Mouse (Mus musculus) cerebellum, postnatal 25 days (tissue): Measurements from ENCODE around the gene Ddx4.
A peak's percentile ranks its signal among the peaks of the same experiment; 100 is the strongest.
"Not testable (repeated sequence)": the region's sequence is repeated elsewhere in the genome, so short reads cannot be mapped to it uniquely, and the experiment has no call there.

Experiments
- DNase-seq, 2 experiments: peaks; one replicate each; pipeline ENCODE4 v3.0.0; 2021; ENCODE audit warnings: mixed read lengths in 2 of 2

The Ddx4 gene

DNA sequence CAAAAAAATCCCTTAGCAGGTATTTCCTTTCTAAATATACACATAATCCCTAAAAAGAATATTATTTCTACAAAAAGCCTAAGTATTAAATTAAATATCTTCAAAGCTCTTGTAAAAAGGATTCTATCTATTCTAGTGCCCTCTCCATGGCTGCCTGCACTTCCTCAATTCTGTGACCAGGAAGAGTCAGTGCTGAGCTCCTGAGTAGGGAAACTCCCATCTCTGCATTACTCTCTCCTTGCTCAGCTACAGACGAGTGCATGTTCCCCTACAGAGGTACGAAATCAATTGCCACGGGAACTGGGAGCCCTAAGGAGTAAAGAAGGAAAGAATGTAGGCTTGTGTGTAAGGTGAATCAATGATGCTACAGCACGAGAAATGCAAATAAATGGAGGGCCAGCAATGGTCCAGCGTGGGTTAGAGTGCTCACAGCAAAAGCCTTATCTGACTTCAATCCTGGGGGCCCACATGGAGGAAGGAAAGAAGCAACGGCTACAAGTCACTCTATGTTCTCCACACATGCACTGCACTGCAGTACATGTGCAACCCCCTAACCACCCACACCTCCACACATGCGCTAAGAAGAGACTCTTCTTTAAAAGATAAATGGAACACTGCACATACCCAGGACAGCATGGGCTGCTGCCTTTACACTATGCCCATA lies 17.0 kb downstream of the Ddx4 start:
- no peak for DNase-seq

DNA sequence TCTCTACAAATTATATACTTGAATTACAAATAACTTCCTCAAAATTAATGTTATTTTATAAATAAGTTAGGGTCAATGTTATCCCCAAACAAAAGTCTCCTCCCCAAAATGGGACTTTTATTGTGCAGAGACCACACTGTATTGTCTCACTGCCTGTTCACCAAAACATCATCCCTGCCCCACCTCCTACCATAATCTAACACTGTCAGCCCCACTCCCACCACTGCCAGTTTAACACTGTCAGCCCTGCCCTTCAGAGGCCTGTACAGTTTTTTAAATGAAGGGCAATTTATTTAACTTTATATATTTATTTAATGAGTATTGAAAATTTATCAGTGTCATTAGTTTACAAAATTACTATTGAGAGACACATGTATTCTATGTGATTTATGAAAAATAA lies 26.7 kb downstream of the Ddx4 start:
- no peak for DNase-seq

DNA sequence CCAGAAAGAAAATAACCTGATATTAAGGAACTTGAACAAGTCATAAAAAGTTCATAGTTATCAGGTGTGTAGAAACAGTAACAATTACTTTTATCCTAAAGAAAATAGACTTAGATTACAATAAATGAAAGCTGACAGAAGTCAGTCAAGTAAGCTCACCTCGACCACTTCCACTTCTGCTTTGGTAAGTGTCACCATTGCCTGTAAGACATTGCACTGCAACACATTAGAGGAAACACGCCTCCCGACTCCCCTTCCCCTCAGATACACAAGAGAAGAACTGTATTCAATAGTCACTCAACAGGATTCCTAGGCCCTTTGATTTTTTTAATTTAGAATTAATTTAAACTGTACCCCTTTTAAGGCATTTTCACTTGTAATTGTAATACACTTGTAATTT lies 27.7 kb downstream of the Ddx4 start:
- DNase-seq, result no peak

DNA sequence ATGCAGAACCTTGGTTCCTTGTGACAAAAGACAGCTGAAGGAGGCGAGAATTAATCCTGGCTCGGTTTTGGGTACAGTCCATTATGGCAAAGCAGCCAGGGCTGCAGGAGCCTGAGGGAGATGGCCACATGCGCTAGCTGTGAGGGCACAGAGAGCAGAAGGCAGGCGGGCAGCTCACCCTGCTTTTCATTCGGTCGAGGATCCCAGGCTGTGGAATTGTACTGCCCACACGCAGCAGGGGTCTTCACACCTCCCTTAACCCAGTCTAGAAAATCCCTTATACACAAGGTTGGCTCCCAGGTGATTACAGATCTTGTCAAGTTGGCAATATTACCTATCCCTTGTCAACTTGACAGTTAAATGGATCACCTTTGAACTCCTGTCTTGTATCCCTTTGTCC lies 28.6 kb downstream of the Ddx4 start:
- DNase-seq, result peak; percentile 16 to 50

DNA sequence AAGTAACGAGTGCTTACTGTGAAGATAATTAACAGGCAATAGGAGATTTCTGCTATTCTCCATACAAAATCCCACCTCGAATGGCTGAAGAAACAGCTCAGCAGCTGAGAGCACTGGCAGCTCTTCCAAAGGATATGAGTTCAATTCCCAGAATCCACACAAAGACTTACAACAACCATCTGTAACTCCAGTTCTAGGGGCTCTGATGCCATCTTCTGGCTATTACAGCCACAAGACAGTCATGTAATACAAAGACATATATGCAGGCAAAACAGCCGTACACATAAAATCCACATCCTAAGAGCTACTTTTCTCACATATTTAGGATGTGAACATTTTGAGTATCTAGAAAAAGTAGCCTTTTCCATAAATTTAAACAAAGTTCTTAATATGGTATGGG lies 30.7 kb downstream of the Ddx4 start:
- DNase-seq, result no peak

- no peak for DNase-seq
These were observed 43.7 kb downstream of the Ddx4 start for GRCm38 (mm10) chr13:112608606-112609005.

DNA sequence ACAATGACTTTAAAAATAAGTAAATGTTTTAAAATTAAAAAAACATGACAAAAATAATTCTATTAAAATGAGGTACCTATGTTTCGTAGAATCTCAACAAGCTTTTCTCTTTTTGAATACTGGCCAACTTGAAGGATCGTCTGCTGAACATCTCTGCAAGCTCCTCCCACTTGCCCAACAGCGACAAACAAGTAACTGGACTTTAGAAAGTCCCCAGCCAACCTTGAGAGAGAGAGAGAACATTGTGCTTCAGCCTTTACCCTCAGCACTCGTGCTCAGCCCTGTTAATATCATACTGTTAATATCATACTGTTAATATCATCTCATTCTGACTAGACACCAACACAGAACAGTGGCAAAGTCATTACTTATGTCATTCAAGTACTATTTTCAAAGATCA lies 47.9 kb downstream of the Ddx4 start:
- DNase-seq, result no peak

DNA sequence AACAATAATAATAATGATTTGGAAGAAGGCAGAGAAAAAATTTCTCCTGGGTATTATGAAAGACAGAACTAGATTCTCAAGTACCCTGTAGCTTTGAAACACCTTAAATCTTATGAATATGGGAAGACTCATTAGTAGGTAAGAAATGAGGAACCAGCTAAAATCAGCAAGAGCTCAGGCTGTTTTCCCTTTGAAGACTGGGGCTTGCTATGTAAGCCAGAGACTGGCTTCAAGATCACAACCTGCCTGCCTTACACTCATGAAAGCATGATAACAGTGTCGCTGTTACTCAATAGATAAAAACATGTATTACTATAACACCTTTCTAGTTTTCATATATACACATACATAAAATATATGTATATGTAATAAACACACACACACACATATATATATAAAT lies 48.4 kb downstream of the Ddx4 start:
- no peak for DNase-seq

DNA sequence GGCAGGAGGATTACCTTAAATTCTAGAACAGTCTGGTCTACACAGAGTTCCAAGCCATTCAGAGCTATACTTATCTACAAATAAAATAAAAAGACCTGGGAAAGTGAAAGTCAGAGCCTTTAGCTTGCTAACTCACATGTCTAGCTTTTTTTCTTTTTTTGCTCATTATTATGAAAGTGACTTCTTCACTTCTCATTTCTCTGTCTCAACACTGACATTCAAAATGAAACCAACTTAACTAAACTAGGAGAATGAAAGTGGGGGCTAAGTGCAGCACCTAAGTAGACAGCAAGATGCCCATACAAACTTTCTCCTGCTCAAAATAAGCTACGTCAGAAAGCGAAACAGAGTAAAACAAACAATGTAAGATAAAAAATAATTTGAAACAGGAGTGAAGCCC lies 49.7 kb downstream of the Ddx4 start:
- DNase-seq, result no peak

DNA sequence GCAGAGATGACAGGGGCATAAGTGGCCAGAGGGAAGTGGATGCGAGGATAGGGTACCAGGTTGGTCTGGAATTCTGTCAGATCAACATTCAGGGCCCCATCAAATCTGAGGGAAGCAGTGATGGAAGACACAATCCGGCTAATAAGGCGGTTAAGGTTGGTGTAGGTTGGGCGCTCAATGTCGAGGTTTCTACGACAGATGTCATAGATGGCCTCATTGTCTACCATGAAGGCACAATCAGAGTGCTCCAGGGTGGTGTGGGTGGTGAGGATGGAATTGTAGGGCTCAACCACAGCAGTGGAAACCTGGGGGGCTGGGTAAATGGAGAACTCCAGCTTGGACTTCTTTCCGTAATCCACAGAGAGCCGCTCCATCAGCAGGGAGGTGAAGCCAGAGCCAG lies 58.0 kb downstream of the Ddx4 start, which contains the start of gene Il31ra:
TSS of gene Il31ra (minus strand) at position 101 of the 400 bp plus-strand sequence.
- DNase-seq, result not testable (repeated sequence)

- no peak for DNase-seq
These were observed 62.0 kb downstream of the Ddx4 start for GRCm38 (mm10) chr13:112590254-112590653.

DNA sequence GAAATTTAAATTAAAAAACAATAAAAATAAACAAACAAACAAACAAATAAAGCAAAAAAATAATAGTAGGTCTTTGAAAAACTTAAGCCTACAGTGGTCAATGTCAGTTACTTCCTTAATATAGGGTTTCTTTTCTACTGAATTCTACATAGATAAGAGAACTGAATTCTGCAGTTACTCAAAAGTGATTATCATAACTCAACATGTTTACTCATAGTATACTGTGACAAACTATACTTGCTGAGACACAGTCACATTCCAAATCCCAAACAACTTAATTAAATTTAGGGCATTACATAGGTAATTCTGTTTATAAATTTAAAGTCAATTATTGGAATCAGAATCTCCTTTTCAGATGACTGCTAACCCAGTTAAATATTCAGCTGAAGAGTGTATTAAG lies 62.6 kb downstream of the Ddx4 start:
- DNase-seq, result no peak

DNA sequence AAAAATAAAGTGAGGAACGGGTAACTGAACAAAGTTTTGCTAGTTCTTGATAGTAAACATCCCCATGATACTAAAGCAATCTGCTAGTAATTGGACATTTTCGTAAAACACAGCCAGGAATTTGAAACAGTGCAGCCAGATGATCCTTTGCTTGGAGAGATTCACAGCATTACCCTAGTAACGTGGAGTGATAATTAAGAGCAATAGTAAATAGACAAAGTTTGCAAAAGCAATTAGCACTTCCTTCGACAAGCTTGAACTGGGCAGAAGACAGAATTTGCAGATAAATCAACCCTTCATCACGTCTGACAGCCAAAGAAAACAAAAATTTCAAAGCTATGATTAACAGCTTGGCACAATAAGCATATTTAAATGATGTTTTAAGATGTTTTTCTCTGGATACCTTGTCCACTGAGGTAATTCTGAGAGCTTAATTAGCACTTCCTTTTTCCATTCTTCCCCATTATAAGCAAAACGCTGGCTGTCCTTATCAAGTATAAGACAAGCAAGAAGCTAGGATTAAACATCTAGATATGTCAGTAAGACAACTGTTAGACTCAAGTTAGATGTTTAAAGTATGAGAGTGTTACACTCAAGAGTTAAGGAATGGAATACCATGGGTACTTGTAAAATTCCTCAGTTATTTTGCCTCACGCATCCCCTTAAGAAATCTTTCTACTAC lies 67.6 kb downstream of the Ddx4 start:
- no peak for DNase-seq

DNA sequence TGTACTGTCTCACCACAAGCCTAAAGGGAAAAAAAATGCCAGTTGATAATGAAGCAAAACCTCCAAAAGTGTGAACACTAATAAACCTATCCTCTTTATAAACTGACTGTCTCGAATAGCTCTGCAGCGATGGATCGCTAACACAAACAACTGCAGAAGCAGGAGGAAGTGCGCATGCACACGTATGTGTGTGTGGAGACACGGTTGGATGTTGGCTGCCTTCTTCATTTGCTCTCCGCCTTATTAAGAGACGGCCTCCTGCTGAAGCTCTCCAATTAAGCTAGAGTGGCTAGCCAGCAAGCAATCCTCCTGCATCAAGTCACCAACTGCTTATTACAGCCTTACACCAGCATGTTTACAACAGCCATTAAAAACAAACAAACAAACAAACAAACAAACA lies 70.0 kb downstream of the Ddx4 start:
- DNase-seq, result no peak

- no peak for DNase-seq
These were observed 70.5 kb downstream of the Ddx4 start for GRCm38 (mm10) chr13:112581796-112582195.

DNA sequence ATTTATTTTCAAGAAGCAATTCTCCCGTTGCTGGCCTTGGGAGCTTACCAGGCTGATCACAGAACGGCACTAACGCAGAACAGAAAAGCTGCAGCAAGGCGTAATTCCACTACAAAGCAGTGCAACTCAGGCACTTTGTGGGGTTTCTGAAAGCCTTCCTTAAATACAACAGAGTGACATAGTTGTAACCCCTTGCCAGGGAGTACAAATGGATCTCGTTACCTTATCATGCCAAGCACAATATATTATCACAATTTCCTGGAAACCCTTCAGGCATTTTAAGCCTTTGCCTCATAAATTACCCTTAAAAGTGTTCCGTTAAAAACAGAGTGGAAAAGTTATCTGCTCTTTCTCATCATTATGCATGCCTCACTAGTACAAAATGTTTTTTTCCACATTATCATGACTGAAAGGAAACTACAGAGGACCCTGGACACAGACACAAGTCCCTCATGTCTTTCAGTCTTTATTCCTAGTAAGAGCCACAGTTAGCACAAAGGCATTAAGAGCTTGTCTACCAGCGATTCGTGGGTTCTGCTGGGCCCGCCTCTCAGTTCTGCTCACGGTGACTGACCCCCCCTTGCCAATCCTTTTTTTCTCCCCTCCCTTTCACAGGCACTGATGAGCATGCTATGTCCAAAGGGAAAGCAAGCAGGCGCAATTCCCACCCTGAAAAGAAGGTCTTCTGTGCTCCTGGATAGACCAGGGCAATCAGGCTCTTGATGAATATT lies 71.5 kb downstream of the Ddx4 start:
- DNase-seq, result no peak

GRCm38 (mm10) chr13:112578041-112578440 lies 74.2 kb downstream of the Ddx4 start:
- peak; percentile 95 to 100 for DNase-seq

DNA sequence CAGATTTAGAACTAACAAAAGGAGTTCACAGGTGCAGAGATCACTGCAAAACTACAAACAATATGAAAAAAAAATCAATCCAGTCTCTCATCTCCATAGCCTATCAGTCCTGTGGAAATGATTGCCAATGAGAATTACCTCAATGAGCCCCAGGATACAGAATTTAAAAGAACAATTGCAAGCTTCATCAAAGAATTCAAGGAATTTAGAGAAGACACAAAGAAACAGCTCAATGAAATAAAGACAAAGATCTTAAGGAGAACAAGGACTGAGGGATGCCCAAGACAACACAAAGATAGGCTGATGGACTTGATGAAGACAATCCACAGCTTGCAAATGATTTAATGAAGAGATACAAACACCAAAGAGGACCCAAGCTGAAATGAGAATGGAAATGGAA lies 78.5 kb downstream of the Ddx4 start:
- DNase-seq, result no peak

- DNase-seq, result no peak
These were observed 81.5 kb downstream of the Ddx4 start for GRCm38 (mm10) chr13:112570768-112571167.

- no peak for DNase-seq
These were observed 82.7 kb downstream of the Ddx4 start for GRCm38 (mm10) chr13:112569606-112570005.

DNA sequence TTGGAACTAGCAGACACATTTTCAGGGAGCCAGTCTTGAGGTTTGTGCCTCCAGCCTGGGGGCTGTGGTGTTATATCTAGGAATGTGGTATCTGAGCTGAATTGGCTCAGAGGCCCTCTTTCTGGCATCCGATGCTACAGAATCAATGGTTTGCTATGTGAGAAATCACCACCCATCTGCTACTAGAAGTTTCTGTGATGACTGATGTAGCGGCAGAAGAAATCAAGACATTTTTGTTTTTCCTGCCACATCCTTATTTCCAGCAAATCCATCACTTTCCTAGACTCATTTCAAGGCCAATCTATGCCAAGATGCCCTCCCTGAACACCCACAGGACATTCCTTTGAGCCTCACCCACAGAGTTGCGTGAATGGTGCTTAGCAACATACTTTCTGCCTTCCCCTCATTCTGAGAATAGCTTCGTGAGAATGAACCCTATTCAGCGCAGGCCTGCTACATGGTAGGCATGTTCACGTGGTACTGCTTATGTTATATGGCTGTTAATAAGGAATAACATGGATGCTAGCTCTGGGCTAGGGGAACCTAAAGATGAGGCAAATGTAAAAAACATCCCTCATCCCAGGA lies 91.6 kb downstream of the Ddx4 start:
- no peak for DNase-seq

GRCm38 (mm10) chr13:112556501-112556900 lies 95.8 kb downstream of the Ddx4 start:
- no peak for DNase-seq

DNA sequence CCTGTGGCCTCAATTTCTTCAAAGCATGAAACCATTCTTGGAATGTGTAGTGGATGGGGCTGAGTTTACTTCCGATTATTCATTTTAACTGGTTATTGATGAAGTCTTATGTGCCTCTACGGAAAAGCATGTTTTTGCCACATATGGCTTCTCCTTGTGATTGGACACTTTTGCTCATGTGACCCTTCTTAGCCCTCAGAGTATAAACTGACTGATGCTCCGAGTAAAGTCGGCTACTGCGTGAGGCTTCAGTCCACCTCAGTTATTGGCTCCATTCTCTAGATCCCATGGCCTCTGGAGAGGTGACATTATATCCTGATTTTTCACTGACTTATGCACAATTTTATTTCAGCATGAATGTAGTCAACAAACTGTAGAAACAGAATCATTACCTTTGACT lies 99.0 kb downstream of the Ddx4 start:
- no peak for DNase-seq
